Mouse (Mus musculus) cortical plate, adult 2 months (tissue): ENCODE data around the gene Gopc.

Experiments used
- CTCF ChIP-seq: fragments of 200-500 bp; IDR thresholded peaks from 2 replicates; pipeline ENCODE4 v1.5.1; 2011; ENCODE audit warnings: mild to moderate bottlenecking, control low read depth, low read length; ENCODE audit not compliant: insufficient read depth; ENCODE audit errors: extremely low read depth
- POLR2A ChIP-seq: fragments of 200-500 bp; IDR thresholded peaks from 2 replicates; pipeline ENCODE4 v1.6.1; 2011; ENCODE audit warnings: mild to moderate bottlenecking, low read length, control low read depth; ENCODE audit not compliant: insufficient read depth; ENCODE audit errors: extremely low read depth

DNA sequence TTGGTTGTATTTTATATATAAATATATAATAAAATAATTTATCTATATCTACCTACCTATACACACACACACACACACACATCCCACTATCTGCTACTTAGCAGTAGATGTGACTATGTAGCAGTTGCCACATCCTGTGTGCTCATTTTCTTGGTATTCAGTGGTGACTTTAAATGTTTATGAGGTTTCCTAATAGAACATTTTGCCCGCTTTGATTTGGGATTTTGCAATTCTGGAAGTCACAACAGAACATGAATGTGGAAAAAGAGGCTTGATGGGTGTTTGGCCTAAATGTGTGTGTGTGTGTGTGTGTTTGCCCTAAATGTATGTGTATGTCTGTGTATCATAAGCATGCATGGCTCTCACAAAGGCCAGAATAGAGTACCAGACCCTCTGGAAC, 1.6 kb upstream of the Gopc start:
- TF ChIP-seq POLR2A (no peak), CTCF (no peak)
